Mouse (Mus musculus): ENCODE measurements around the gene Dstyk.
"Not testable (repeated sequence)": the region's sequence is repeated elsewhere in the genome, so short reads cannot be mapped to it uniquely, and the experiment has no call there.

Gene Dstyk

DNA sequence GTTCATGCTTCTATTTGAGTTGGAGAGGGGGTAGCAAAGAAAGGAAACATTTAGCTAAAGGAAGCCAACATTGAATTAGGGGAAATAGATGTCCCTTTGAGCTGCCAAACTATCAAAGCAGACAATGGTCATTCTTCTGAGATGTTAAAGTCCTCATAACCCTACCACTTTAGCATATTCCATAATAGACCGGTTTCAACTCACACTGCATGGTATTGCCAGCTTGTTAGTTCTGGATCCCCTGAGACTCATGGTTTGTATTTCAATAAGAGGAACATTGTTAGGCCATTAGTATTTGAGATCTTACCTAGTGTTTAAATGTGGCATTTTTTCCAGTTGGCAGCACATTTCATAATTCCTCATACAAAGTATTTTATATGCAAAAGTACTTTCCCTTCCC is 19.6 kb downstream of the Dstyk start:
- no peak for DNase-seq (ENCODE audit: low spot score)

DNA sequence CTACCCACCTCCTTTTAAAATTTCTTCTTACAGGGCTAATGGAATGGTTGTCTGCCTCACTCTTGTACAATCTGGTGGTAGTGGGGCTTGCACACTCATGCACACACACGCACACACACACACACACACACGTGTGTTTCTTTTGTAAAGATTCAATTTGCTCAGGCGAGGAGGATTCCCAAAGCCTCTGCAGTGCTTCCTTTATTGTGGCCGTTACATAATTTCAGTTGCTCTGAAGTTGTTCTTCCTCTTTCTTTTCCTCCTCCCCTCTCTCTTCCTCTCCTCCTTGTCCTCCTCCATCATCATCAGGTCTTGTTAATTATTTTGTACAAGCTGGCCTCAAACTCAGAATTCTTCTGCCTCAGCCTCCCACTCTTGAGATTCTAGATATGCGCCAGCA is 20.0 kb downstream of the Dstyk start:
- DNase-seq (ENCODE audit: low spot score), result no peak

DNA sequence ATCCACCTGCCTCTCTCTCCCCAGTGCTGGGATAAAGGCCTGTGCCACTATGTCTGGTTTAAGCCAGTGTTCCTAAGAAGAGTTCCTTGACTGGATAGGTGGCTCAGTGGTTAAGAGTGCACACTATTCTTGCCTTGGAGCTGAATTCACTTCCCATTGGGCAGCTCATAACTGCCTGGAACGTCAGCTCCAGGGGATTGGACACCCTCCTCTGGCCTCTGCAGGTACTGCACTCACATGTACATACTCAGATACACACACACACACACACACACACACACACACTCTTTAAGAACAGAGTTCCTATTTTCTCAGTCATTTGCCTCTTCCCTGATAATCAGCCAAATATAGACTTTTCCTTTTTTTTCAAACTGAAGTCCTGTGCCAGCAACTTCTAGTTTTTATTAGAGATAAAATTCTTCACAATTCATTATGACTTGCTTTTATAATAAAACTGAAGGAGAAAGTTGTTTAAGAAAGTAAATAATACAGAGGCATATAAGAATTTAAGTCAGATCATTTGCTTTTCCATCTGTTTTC is 23.6 kb downstream of the Dstyk start:
- DNase-seq (ENCODE audit: low spot score), result no peak

DNA sequence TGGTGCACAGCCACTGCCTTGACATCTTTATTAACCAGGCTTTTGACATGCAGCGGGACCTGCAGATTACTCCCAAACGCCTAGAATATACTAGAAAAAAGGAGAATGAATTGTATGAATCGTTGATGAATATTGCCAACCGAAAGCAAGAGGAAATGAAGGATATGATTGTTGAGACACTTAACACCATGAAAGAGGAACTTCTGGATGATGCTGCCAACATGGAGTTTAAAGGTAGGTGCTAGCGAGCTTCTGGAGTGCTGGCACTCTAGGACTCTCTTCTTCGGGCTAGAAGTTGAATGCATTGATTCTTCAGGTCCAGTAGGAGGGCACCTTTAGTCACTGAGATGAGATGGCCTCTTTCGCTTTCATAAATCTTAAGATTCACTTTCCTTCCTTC is 32.4 kb downstream of the Dstyk start:
- no peak for DNase-seq (ENCODE audit: low spot score)

DNA sequence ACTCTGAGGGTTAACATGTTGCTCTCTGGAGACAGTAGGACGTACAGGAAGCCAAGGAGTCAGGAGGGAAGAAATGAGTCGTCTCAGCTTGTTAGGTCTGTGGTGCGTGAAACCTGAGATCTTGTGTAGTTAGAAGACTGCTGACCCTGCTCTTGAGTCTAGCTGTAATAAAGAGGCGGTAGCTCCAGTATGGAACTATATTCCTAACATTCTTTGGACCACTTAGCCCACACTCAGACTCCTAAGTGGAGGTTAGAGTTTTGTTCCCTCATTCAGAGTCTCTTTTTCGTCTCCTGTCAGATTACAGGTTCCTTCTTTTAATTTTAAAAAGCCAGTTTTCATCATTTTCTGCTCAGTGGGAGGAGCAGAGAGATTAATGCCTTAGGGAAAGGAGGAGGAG is 47.3 kb downstream of the Dstyk start:
- DNase-seq (ENCODE audit: low spot score), result no peak

DNA sequence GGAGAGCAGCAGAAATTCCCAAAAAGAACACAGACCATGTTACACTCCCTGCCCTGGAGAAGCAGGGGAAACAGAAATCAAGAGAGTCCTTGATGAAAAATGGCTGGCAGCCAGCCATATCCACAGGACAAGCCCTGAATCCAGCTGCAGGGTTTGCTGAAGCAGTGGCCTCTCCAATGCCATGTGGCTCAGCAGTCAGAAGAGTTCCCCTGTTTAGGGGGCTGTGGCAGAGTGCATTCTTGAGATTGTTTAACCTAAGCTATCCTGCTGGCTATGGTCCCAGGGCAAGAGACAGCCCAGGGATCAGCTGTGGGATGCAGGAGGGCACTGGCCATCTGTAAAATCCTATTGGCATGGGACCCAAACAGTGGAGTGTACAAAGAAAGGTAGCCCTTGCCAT is 51.6 kb downstream of the Dstyk start:
- DNase-seq (ENCODE audit: low spot score), result no peak

DNA sequence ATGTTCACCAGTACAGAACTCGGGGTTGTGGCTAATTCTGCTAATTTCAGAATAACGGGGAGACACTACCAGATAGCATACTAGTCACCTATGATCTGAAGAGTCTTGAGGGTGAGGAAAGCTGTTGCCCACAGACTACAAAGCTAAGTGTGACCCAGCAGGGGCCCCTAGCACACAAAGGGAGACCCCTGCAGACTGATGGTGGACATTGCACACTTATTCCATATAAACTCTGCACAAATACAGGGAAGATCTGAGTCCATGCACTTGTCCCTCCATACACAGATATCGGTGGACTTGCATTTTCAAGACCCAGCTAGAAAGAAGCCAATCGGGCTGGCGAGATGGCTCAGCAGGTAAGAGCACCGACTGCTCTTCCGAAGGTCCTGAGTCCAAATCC is 52.2 kb downstream of the Dstyk start:
- no peak for DNase-seq (ENCODE audit: low spot score)

DNA sequence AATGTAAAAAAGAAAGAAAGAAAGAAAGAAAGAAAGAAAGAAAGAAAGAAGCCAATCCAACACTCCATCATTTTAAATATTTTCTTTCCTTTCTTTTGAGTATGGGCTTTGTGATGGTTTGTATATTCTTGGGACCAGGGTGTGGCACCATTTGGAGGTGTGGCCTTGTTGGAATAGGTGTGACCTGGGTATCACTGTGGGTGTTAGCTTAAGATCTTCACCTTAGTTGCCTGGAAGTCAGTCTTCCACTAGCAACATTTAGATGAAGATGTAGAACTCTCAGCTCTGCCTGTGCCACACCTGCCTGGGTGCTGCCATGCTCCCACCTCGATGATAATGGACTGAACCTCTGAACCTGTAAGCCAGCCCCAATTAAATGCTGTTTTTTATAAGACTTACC is 52.7 kb downstream of the Dstyk start:
- DNase-seq (ENCODE audit: low spot score), result not testable (repeated sequence)

DNA sequence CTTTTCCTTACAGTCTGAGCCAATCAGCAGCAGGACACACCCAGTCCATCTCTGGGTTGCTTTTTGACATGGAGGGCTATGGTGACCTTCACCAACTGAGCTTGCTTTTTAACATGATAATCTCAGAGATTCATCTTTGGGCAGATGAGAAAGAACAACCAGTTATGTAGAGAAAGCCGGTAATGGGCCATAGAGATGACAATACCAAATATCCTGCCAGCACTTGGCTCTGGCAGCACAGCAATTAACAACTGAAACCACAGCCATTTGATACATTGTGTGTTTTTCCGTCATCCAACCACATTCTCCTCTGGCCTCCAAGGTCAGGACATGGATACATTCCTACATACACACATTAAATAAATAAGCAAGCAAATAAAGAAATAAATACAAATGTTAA is 53.7 kb downstream of the Dstyk start:
- DNase-seq (ENCODE audit: low spot score), result no peak

DNA sequence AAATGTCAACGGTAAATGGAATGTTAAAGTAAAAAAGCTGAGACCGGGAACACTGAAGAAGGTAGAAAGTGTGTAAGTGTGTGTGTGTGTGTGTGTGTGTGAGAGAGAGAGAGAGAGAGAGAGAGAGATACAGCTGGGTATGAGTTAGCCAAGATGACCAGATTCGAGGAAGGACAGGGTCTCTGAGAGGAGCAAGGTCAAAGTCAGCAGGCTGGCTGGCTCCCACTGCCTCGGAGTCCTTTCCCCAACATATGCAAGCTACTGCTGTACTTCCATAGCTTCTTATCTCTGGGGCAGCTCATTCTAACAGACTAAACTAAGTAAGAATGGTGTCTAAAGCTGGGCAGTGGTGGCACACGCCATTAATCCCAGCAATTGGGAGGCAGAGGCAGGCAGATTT is 54.1 kb downstream of the Dstyk start:
- no peak for DNase-seq (ENCODE audit: low spot score)

DNA sequence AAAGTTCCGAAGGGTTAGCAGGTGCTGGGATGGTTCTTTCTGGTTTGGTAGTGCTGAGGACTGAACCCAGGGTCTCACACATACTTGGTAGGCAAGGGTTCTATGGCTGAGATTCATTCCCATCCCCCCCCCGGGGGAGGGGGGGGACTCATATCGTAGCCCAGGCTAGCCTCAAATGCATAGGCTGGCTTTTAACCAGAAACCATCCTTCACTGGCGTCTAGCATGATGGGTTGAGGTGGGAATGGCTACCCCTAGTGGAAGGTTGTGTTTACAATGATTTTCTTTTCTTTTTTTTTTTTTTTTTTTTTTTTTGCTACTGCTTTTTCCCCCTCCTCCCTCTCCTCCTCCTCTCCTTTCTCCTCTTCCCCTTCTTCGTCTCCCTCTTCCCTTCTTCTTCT is 55.2 kb downstream of the Dstyk start:
- no peak for DNase-seq (ENCODE audit: low spot score)

DNA sequence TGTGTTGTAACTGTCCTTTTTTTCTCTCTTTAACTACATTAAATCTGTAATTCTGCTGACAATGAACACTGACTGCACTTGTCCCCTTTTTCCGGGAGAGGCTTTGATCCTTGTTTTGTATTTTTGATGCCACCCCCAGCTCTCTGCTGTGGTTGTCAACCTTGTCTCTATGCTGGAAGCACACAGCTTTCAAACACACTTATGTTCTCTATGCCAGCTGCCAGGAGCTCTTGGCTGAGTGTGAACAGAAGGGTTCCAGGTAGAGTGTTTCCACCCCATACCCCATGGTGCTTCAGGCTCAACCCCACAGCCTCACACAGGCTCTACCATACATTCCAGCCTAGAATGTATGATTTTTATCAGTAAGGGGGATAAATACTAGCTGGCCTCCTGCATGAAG is 57.1 kb downstream of the Dstyk start:
- peak; percentile 32 for DNase-seq (ENCODE audit: low spot score)

DNA sequence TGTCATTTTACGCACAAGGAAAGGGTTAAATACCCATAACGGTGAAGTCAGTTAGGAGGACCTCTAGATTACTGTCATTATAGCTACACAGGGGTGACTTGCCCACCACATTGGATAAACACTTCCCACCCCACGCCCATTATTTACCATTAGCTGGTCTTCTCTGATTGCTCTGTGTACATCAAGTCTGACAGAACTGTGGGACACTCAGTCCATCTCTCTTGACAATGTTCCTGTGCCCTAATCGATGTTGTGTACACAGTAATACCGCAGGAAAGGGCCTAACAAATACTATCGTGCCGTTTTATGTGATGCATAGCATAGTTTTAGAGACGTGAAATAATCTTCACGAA is 59.2 kb downstream of the Dstyk start:
- no peak for DNase-seq (ENCODE audit: low spot score)

DNA sequence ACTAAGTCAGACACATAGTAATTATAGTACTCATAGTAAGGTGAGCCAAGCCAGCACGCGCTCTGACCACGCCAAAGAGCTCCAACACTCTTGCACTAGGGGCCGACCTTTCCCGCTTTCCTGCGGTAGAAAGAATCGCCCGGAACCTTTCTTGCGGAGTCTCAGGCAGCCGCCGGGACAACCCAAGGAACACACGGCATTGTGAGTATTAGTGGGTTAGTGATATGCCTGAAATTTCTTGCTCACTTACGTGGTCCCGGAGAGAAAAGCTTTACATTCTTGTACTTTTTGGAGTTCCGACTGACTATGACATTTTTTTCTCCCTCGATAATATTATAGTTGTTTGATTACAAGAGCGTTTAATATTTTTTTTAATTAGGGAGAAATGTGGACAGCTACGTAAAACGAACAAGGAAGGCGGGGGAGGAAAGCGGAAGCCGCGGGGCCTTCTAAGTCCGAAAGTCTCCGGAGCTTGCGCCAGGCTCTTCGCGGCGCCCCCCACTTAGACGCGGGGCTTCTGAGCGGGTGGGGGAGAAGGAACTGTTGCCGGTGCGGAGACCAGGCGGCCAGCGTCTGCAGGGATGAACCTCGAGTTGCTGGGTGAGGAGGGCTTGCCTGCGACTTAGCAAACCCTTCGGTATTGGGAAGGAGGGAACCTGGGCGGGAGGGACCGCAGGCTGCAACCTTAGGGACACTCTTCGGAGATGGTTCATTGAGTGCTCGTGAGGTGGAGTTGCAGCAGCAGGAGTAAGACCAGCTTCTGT is 59.8 kb downstream of the Dstyk start, which contains the start of gene Rbbp5:
Gene Rbbp5 (plus strand): TSS at position 438 of the 764 bp plus-strand sequence.
- DNase-seq (ENCODE audit: low spot score), result peak; percentile 88

DNA sequence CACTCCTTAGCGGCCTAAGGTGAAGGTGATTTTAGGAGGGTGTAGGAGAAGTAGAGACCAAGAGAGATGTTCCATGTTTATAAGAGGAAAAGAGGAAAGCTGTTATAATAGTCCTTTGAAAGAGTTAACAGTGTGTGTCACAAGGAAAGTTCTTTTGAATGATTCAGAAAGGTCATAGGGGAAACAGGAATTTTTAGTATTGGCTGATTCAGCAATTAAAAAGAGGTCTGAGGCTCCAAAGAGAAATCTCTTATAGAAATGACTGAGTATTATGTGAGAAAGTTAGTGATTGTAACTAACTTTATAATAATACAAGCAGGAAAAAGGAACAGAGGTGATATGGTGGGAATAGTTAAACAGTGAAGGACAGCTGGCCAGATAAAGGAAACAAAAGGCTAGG is 62.1 kb downstream of the Dstyk start:
- DNase-seq (ENCODE audit: low spot score), result no peak

DNA sequence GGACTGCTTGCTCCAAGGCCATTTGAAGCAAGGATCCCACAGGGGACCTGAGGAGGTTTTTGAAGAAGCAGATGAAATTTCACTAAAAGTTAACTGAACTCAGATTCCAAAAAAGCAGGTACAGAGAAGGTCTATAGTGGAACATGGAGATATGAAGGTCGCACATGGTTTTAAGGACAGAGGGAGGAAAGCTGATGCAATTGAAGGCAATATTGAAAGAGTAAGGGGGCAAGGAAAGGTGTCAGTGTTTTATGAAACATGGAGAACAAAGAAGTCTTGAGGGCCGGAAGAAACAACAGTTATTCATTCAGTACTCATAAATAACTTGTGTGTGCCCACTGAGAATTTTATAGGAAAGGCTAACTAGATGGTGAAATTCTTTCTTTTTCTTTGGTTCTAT is 64.3 kb downstream of the Dstyk start:
- no peak for DNase-seq (ENCODE audit: low spot score)

DNA sequence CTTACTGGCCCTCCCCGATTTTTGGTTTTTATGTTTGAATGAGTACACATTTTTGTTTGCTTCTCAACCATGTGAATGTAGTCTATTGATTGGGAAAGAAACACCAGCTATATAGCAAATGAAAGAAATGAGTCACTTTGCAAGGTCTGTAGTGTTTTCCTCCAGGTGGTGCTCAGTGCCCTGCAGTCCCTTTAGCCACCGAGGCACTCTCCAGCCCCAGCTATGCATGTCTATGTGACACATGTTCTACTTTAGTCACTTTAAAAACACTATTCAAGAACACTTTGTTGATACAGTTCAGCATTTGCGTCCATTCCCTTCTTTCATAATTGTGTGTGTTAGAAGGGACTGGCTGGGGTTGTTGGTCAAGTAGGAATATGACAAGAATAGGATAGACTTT is 65.9 kb downstream of the Dstyk start:
- no peak for DNase-seq (ENCODE audit: low spot score)

DNA sequence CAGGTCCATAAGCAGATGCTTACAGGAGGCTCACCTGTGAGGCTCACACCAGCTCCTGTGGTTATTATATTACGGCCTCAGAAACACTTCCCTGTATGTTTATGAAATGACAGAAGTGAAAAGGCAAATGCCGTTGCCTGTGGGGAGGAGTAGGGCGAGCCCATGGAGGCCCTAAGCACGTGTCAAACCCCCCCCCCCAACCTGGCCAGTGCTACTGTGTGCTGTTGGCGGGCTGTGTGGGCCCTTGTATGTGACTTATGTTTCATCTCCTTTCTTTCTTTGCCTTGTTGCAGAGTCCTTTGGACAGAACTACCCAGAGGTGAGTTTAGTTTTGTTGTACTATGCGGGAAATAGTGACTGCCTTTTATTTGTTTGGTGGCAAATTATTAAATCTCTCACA is 66.4 kb downstream of the Dstyk start:
- no peak for DNase-seq (ENCODE audit: low spot score)

DNA sequence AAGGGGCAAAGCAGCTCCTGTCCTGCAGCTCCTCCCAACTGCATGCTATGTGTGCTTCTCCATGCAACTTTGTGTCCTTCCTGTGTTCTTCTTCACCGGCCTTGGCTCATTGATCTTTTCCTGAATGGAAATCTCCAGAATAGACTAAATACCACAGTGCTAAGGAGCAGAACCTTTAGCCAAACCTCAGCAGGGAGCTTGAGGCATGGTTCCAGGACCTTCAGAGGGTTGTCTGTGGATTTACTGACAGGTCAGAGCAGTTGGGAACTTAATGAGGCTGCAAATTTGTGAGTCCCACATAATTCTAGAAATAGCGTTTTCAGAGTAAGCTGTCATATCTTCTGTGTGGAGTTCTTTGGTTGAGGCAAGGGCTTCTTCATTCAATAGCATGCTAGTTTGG is 83.2 kb downstream of the Dstyk start:
- DNase-seq (ENCODE audit: low spot score), result no peak

DNA sequence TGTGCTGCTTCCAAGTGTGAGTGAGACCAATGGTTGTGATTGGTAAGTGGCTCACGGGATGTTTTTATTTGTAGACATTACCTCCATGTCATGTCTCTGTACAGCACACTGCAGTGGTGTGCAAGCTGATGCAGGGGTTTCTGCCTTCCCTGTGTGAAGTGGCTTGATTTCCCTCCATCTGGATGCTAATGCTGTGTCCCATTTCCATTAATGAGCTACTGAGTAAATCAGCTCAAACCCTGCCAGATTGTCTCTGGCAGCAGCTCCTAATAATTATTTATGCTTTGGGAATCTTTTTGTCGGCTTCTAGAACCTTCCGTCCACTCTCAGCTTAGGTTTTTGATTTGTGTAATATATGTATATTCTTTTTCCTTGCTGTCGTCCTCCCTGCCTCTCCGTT is 87.8 kb downstream of the Dstyk start:
- DNase-seq (ENCODE audit: low spot score), result no peak

DNA sequence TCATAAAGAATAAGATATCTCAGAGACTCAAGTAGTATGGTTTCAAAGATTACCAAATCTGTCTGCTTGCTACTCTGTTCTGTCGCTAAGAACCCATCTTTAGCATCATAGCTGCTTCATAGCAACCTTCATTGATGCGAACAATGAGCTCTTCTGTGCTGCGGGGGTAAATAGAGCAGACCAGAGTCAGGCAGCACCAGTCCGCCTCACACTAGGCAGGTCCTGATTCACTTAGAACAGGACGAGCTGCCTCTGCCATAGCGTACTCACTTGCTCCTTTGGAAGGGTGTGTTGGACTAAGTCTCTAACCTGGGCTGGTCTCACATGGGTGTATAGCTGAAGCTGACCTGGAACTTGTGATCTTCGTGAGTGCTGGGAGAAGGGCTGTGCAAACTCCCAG is 88.7 kb downstream of the Dstyk start, which contains the start of gene Tmem81:
Gene Tmem81 (plus strand): TSS at position 173 of the 400 bp plus-strand sequence.
- DNase-seq (ENCODE audit: low spot score), result no peak

DNA sequence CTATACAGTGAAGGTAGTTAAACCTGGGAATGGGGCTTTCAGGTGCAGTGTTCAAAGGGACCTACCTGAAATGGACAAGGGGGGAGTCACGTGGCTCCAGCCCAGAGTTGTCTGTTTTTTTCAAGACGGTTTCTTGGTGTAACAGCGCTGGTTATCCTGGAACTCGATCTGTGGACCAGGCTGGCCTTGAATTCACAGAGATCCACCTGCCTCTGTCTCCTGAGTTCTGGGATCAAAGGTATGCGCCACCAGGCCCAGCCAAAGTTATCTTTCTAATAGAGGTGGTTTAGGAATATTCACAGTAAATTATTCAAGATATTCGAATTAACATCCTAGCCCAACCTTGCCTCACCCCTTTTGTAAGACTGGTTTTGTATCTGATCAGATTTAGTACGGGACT is 89.3 kb downstream of the Dstyk start:
- DNase-seq (ENCODE audit: low spot score), result no peak

DNA sequence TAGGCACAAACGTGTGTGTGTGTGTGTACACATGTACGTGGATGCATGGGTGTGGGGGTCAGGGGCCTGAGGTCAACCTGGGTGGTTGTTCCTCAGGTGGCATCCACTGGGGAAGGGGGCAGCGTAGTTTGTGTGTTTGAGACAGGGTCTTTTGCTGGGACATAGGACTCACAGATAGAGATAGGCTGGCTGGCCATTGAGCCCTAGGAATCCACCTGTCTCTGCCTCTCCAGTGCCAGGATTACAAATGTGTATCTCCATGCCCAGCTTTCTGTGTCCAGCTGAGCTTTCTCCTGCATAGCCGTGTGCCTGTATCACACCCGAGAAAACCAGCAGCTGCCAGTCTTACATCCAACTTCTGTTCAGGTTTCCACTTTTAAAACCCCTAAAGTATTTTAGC is 92.4 kb downstream of the Dstyk start:
- DNase-seq (ENCODE audit: low spot score), result no peak

DNA sequence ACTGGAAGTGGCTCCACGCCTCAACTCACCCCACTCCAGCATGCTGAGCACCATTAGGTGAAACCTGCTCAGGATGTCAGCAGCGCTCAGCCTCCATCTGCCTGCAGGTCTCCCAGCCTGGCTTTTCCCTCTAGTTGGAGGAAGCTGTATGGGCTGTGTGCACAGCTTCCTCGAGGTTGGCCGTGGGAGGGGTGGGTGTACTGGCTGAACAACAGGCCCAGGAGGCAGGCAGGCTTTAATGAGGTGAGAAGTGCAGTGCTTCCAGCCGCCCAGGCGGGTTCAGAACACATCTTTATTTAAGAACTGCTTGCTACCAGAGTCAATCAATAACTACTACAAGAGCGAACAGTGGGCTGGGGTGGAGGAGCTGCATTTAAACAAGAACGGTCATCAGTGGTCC is 94.2 kb downstream of the Dstyk start:
- DNase-seq (ENCODE audit: low spot score), result no peak

Data from layer of hippocampus, adult 11-12 months (tissue).